Mouse (Mus musculus) bone marrow macrophage, adult 2 months (primary cell): ENCODE data around the gene Tada3.

ENCODE experiments used
- CTCF ChIP-seq: IDR thresholded peaks from 2 replicates; pipeline ENCODE4 v1.5.1; 2012; ENCODE audit warnings: low read depth, mild to moderate bottlenecking, low read length, moderate library complexity
- POLR2A ChIP-seq: IDR thresholded peaks from 2 replicates; pipeline ENCODE4 v1.6.1; 2012; ENCODE audit warnings: mild to moderate bottlenecking, low read depth, low read length, borderline replicate concordance

DNA sequence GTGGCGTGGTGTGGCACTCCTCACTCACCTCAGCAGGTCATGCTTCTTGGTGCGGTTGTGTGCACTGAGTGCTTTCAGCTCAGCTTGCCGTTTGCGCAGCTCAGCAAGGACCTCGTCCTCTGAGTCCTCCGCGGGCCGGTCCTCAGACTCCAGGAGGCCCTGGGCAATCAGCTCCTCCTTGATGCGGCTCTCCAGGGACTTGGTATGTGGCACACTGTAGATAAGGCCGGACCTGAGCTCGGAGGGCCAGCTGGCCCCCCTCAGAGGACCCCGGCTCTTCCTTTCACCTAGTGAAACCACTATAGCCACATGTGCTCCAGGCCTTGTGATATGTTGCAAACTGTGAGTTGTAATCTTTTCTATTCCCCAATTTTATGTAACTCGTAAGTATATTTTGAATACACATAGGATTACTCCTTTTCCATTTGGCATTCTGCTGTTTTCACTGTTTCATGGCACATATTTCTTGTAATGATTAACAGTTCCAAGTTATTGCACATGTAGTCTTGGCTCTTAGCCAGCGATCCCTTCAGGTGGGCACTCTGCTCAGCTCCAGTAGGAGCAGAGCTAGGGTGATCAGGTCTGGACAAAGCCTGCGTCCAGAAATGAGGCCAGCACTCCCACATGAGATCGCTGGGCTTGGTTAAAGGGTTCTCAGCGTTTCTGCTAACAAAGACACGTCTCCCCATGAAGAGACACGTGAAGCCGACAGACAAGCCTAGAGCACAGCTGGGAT, 7.3 kb downstream of the Tada3 start:
- TF ChIP-seq CTCF, result no peak
- TF ChIP-seq POLR2A, result no peak
